Mouse (Mus musculus) bone marrow, adult 2 months (tissue): ENCODE data around the gene Nmt1.

Experiments
- CTCF ChIP-seq: fragments of 200-500 bp; IDR thresholded peaks from 2 replicates; pipeline ENCODE4 v1.5.1; 2011; ENCODE audit warnings: low read length, control low read depth; ENCODE audit not compliant: control insufficient read depth, insufficient read depth
- POLR2A ChIP-seq: fragments of 200-500 bp; IDR thresholded peaks from 2 replicates; pipeline ENCODE4 v1.6.1; 2011; ENCODE audit warnings: low read depth, mild to moderate bottlenecking, control low read depth, low read length, borderline replicate concordance; ENCODE audit not compliant: control insufficient read depth

DNA sequence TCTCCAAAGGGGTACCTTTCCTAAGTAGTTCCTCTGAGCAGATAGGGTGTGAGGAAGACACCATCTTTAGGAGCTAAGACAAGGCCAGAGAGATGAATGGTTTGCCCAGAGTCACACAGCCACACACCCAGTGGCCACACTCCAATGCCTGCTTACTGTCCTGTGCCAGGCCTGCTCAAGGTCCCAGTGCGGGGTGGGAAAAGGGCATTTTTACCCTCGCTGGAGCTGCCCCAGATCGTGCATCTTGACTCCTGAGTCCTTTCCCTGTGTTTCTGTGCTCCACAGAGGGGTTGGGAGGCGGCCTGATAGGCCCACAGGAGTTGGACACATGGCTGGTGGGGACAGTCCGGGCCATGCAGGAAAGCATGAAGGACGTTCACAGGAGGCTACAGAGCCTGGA is 77.8 kb downstream of the Nmt1 start:
- TF ChIP-seq CTCF (no peak), POLR2A (no peak)
